Mouse (Mus musculus): Measurements from ENCODE around the gene Auts2.

The Auts2 gene

DNA sequence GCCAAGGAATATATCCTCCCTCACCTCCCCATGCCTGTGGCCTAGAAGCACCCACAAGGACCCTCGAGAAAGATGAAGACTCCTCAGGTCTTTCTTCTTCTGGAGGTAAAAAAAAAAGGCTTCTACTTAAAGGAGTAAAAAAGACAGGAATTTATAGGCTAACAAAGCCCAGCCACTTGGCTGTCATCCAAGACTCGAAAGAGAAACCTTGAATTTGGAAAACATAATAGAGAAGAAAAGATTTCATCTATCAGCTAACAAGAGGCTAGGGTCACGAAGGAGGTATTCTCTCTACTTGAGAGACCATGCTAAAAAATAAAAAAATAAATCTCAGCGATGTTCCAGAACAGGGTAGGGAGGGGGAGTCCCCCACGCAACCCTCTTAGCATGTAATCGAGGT, 793.9 kb downstream of the Auts2 start:
- no peak for DNase-seq (ENCODE audit: low spot score in 2 of 2)

DNA sequence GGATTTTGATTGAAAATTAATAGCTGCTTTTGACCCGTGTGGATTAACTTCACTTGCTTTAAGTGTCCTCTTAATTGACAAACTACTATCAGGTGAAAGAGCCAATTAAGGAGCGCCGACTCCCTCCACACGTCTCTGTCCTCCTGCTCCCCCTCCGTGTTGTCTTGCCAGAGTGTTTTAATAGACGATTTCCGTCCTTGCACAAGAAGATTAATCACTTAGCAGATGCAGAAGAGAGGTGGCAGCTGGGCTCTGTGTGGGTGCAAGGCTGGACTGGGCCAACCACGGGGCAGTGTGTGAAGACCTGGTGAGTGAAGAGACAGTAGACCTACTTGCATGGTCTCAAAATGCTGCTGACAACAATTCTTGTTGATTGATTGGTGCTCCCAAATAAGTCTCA, 800.1 kb downstream of the Auts2 start:
- DNase-seq (ENCODE audit: low spot score in 2 of 2), result no peak

DNA sequence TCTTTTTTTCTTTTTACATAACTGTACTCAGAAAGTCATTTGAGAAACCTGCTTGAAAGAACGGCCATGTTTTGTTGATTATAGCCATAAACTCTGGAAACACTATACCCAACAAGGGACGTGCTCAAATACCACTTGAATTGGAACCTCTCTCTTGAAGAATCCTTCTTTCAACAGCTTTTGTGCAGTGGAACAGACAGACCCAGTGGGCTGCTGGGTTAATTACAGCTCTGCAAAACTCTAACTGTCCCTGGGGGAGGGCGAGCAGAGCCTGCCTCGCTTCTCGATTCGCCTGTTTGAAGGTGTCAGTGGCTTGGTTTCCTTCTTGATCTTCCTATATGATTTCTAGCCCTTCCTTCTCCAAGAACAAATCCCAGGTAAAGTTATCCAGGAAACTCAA, 805.7 kb downstream of the Auts2 start:
- no peak for DNase-seq (ENCODE audit: low spot score in 2 of 2)

DNA sequence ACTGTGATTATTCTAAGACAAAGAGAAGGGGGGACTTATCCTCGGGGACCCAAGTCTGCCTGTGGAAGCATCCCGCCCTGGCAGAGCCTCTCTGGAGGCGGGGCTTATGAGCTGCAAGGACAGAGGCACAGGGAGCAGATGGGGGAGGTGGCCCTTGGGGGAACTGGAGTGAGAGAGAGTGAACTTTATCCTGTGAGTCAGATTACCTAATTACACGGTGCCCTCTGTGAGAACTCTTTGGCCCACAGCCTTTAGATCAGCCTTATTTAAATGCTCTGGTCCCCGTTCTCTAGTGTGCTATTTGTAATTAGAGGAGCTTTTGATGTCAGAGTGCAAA, 809.9 kb downstream of the Auts2 start:
- no peak for DNase-seq (ENCODE audit: low spot score in 2 of 2)

- DNase-seq (ENCODE audit: low spot score in 2 of 2), result no peak
Observed at GRCm38 (mm10) chr5:131732631-131733323, 810.4 kb downstream of the Auts2 start.

DNA sequence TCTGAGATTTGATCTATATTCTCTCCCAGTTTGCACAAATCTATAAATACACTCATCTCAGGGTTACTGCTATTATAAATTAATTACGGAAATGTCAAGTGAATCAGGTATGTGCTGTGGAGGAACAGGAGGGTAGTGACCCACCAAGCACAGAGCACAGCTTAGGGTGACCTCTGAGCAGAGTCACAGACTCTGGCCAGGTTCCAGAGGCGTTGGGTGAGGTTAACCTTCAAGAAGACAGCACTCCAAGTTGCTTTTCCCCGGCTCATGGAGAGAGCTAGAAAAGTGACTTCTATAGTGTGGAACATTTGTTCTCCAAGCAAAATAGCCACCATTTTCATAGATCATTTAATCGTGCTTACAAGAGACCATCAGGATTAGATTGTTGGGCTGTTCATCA, 813.7 kb downstream of the Auts2 start:
- no peak for DNase-seq (ENCODE audit: low spot score in 2 of 2)

DNA sequence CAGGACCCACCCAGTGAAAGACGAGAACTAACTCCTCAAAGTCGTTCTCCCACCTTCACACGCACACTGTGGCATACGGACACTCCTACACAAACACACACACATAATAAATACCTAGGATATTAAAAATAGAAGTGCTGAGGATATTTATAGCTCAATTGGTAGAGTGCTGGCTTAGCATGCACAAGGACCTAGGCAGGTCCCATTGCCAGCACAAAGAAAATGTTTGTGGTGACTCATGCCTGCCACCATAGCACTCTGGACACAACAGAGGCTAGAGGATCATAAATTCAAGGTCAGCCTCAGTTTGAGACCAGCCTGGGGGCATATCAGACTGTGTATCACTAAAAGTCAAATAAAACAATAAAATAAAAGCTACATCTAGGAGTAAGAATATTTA, 815.2 kb downstream of the Auts2 start:
- DNase-seq (ENCODE audit: low spot score in 2 of 2), result peak; percentile 20 to 34

DNA sequence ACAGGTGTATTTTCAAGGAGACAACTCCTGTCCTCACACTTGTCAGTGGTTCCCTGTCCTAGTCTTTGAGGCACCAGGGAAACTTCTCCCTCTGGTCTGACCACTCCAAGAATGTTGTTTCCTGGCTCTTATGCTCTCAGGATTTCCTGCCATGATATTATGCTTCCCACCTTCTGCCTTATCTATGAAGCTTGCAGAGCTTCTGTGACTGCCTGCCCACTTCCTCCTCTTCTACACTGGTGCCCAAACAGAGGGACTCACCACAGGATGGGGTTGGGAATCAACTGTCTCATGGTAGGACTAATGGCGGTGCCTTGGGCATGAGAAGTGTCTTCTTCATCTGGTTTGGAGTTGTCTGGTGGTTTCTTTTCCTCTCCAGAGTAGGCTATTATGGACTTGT, 818.6 kb downstream of the Auts2 start:
- no peak for DNase-seq (ENCODE audit: low spot score in 2 of 2)

DNA sequence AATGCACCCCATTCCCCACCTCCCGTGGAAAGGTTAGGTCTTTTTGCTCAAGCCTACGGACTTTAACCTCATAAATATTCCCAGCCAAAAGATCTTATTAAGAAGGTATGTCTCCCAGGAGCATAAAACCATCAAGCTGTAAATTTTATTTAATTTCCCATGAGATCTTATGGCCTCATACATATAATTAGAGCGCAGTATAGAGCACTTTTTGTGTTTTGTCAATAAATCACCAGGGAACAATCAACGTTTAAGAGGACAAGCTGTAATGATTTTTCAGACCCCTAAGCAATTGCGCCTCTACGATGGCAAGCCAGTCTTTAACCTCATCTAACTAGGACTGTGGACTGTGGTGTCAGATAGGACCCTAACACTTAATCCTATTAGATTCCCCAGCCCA, 820.4 kb downstream of the Auts2 start:
- no peak for DNase-seq (ENCODE audit: low spot score in 2 of 2)

DNA sequence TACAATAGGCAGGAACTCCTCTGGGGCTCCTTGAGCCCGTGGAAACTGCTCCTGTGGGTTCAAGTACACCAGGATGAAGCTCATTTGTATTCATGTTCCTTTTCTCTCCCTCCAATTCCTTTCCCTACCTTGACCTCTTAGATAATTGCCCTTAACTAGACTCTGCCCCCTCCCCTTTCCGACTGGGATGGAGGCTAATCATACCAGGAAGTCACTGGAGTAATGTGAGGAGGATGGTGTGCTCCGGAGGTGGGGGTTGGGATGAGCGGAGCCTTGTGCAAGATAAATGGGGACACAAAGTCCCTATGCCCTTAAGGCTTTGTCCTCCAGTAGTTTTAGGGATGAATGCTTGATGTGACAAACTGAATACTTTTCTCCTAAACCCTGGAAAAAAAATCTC, 820.8 kb downstream of the Auts2 start:
- no peak for DNase-seq (ENCODE audit: low spot score in 2 of 2)

- peak in 1 of 2 experiments; percentile 3 for DNase-seq (ENCODE audit: low spot score in 2 of 2)
Observed at GRCm38 (mm10) chr5:131718013-131718412, 825.1 kb downstream of the Auts2 start.

- DNase-seq (ENCODE audit: low spot score in 2 of 2), result no peak
Observed at GRCm38 (mm10) chr5:131717359-131717965, 825.7 kb downstream of the Auts2 start.

GRCm38 (mm10) chr5:131714979-131715378, 828.2 kb downstream of the Auts2 start:
- no peak for DNase-seq (ENCODE audit: low spot score in 2 of 2)

GRCm38 (mm10) chr5:131712441-131712840, 830.7 kb downstream of the Auts2 start:
- no peak for DNase-seq (ENCODE audit: low spot score in 2 of 2)

GRCm38 (mm10) chr5:131711474-131712129, 831.5 kb downstream of the Auts2 start:
- DNase-seq (ENCODE audit: low spot score in 2 of 2), result no peak

DNA sequence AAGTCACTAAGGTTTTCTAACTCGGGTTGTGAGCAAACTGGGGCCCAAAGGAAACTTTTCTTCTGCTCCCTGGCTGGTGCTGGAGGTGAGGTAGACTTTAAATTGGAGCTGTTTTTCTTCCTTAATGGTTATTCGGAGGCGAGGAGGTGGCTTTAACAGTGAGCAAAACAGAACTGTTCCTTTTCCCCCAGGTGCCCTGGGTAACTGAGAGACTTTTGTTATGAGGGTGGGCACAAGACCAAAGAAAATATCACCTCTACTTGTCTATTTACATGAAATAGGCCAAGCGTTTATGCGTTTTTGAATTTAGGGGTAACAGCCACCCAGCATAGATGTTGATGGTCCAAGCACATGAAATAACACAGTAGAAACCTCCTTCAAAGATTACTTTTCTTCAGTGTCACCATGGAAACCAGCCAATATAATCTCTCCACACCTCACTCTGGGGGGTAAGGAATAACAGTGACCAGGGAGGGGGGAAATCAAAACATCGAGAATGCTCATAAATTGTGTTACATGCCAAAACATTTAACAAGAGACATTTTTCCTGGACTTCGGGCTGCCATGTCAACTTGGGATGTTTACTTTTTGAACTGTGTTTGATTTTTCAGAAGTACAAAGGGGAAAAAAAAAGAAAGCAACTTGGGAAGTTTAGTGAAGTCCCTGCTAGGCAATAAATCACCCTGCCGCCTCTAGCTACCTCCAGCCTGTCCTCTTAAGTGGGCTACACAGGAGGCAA, 832.2 kb downstream of the Auts2 start:
- DNase-seq (ENCODE audit: low spot score in 2 of 2), result no peak

DNA sequence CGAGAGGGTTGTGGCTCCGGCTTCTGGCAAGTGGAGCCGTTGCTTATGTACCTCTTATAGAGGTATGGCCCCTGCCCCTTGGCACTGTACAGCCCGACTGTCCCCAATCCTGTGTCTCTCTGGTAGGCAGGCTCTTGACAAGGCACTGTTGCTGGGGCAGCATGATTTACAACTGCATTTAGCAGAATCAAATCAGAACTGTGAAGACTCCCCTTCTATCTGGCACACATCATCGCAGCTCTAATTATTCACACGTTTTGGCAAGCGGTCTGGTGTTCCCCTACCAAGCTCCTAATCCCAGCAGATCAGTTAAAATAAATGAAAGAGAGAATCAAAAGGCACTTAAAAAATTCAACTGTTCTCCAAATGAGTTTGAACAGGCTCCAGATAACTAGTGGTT, 835.7 kb downstream of the Auts2 start:
- DNase-seq (ENCODE audit: low spot score in 2 of 2), result no peak

GRCm38 (mm10) chr5:131703729-131704128, 839.4 kb downstream of the Auts2 start:
- DNase-seq (ENCODE audit: low spot score in 2 of 2), result no peak

GRCm38 (mm10) chr5:131702840-131703392, 840.2 kb downstream of the Auts2 start:
- DNase-seq (ENCODE audit: low spot score in 2 of 2), result no peak

- DNase-seq (ENCODE audit: low spot score in 2 of 2), result no peak
Observed at GRCm38 (mm10) chr5:131698900-131699299, 844.2 kb downstream of the Auts2 start.

- DNase-seq (ENCODE audit: low spot score in 2 of 2), result peak; percentile 6 to 12
Observed at GRCm38 (mm10) chr5:131690781-131691180, 852.4 kb downstream of the Auts2 start.

DNA sequence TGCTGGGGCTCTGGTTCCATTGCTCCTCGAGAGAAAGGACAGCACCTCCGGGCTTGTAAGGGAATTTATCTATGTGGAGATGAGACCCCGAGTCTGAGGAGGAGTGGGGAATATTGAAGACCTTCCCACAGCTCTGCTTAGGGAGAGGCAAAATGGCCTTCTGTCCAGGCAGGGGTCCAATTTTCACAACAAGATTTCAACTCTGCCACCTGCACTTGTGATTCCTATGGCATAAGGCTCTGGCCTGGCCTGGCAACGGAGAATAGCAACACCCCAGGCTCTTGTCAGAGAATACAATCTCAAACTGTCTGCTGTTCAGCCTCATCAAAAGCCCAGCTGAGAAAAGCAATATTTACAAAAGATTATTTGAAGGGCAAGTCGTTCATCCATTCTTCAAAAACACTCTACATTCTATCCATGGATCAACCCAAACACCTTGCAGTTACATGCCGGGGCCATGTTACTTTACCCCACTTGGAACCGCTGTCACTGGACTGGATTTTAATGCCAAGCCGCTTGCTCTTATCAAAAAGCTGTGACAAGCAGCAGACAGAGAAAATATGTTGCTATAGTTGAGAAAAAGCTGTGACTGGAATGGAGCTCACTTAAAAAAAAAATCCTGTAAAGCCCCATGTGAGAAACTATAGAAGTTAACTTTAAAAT, 856.1 kb downstream of the Auts2 start:
- peak; percentile 20 to 34 for DNase-seq (ENCODE audit: low spot score in 2 of 2)

All from heart, adult 9 months (tissue).